Mouse (Mus musculus) limb, embryonic 11.5 days (tissue): ENCODE results near the gene Rd3l. TPM values are rescaled to one million over a fixed set of nuclear protein-coding genes. Genes with fewer than 3 reads are reported as not detected.

ENCODE experiments used
- ATAC-seq: fragments of 200-750 bp; cut with Nextera tagmentation; 2 replicates; pipeline ENCODE4 v1.8.0; 2017; ENCODE audit warnings: low read depth; ENCODE audit not compliant: insufficient number of reproducible peaks, low FRiP score, low TSS enrichment
- DNase-seq: peaks from one replicate; pipeline ENCODE4 v3.0.0-alpha.2; 2015; ENCODE audit warnings: low spot score
- H3K27ac ChIP-seq: fragments of 300-500 bp; sonication (generic); replicated peaks from 2 replicates; pipeline ENCODE4 v1.5.1; 2014; ENCODE audit warnings: low read depth, mild to moderate bottlenecking, low read length
- H3K27me3 ChIP-seq: fragments of 300-500 bp; sonication (generic); 2 replicates; pipeline ENCODE4 v1.6.1; 2014; ENCODE audit warnings: mild to moderate bottlenecking, low read length, mixed read lengths; ENCODE audit not compliant: control insufficient read depth, insufficient read depth
- H3K36me3 ChIP-seq: fragments of 300-500 bp; sonication (generic); 2 replicates; pipeline ENCODE4 v1.6.1; 2014; ENCODE audit warnings: mild to moderate bottlenecking, low read length, moderate library complexity, mixed read lengths; ENCODE audit not compliant: control insufficient read depth, insufficient read depth
- H3K4me1 ChIP-seq: fragments of 300-500 bp; sonication (generic); 2 replicates; pipeline ENCODE4 v1.6.1; 2014; ENCODE audit warnings: low read length, mixed read lengths; ENCODE audit not compliant: control insufficient read depth, insufficient read depth
- H3K4me2 ChIP-seq: fragments of 300-500 bp; sonication (generic); 2 replicates; pipeline ENCODE4 v1.6.1; 2014; ENCODE audit warnings: low read depth, mild to moderate bottlenecking, moderate library complexity; ENCODE audit not compliant: severe bottlenecking
- H3K4me3 ChIP-seq: fragments of 300-500 bp; sonication (generic); 2 replicates; pipeline ENCODE4 v1.5.1; 2014; ENCODE audit warnings: low read depth, low read length
- H3K9ac ChIP-seq: fragments of 300-500 bp; sonication (generic); 2 replicates; pipeline ENCODE4 v1.6.1; 2014; ENCODE audit warnings: mild to moderate bottlenecking, low read length
- H3K9me3 ChIP-seq: fragments of 300-500 bp; sonication (generic); 2 replicates; pipeline ENCODE4 v1.6.1; 2016; ENCODE audit warnings: low read length; ENCODE audit not compliant: control insufficient read depth
- WGBS: fragments of 180-500 bp; shearing (Covaris S2); extraction: QIAGEN DNeasy Blood & Tissue Kit; methylation state at CpG from one replicate; pipeline ENCODE4 v1.1.7; 2014; 5-methylcytosine and 5-hydroxymethylcytosine counted together
- polyA plus RNA-seq: library from polyadenylated mRNA; unstranded; fragments of >200 nt; fragmentation: Nextera tagmentation; extraction: Ambion mirVana; gene quantifications from 2 replicates; pipeline ENCODE4 v1.2.1, GENCODE M21; 2014

The Rd3l gene
- polyA plus RNA-seq, 1 experiment from 2014 or later = not detected

GRCm38 (mm10) chr12:112012511-112013270 lies 31.6 kb upstream of the Rd3l start:
- H3K4me1 ChIP-seq = peaks cover 5% of the 10 kb centered on the region; the same call in 1 of the 2 replicates
- DNase-seq (peak; percentile 51), ATAC-seq (peak; percentile 83; the same call in 1 of the 2 replicates)
- H3K4me2 ChIP-seq = peak overlapping the region; percentile 38
- H3K9me3 ChIP-seq = no peaks in the 10 kb centered on the region
- H3K27me3 ChIP-seq = no peaks in the 10 kb centered on the region
- 34% methylated on average over 12 of the region's 12 CpGs for WGBS
- H3K36me3 ChIP-seq = no peaks in the 10 kb centered on the region
- peak overlapping the region; percentile 55 for H3K9ac ChIP-seq
- H3K27ac ChIP-seq = no peak overlapping the region
- no peak overlapping the region; the same call in 1 of the 2 replicates for H3K4me3 ChIP-seq

DNA sequence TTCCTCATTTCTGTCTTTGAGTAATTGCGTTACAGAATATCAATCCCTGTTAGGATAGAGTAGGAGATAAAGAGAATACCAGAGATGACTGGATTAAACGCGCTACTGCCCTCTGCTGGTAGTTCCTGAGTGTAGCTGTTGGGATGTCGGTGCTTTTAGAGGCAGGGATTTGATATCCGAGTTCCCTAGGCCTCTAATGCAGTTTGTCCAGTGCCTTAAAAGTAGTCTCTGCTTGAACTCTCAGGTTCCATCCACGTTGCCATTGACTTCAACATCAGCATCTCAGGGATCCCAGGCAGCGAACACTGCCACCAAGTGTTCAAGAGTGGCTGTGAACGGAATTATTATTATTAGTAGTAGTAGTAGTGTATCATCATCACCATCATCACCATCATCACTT lies 20.1 kb upstream of the Rd3l start:
- no peak overlapping the region for H3K9ac ChIP-seq
- no peaks in the 10 kb centered on the region for H3K4me1 ChIP-seq
- 25% methylated on average over 8 of the region's 8 CpGs for WGBS
- no peaks in the 10 kb centered on the region for H3K36me3 ChIP-seq
- no peak overlapping the region for H3K27ac ChIP-seq
- no peak overlapping the region for H3K4me3 ChIP-seq
- H3K9me3 ChIP-seq = no peaks in the 10 kb centered on the region
- DNase-seq (peak; percentile 85), ATAC-seq (peak; percentile 31; the same call in 1 of the 2 replicates)
- no peak overlapping the region for H3K4me2 ChIP-seq
- no peaks in the 10 kb centered on the region for H3K27me3 ChIP-seq

DNA sequence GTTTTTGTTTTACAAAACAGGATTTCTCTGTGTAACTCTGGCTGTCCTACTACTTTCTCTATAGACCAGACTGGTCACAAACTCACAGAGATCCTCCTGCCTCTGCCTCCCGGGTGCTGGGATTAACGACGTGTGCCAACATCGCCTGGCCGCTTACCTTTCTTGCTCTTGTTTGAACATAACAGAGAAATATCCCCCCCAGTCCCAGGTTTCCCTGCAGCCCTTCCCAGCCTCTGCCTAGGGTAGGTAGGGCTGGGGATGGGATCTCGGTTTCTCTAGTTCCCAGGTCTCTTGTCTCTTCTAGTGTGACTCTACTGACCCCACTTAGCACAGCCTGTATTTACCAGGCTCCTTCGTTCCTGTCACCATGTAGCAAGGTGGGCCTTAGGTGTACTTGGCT lies 18.6 kb upstream of the Rd3l start:
- H3K36me3 ChIP-seq = no peaks in the 10 kb centered on the region
- H3K27ac ChIP-seq = no peak overlapping the region
- H3K9ac ChIP-seq = no peak overlapping the region
- H3K4me1 ChIP-seq = no peaks in the 10 kb centered on the region
- WGBS = 91% methylated on average over 7 of the region's 7 CpGs
- no peak for DNase-seq
- no peak overlapping the region for H3K4me2 ChIP-seq
- no peak for ATAC-seq
- no peak overlapping the region for H3K4me3 ChIP-seq
- no peaks in the 10 kb centered on the region for H3K9me3 ChIP-seq
- no peaks in the 10 kb centered on the region for H3K27me3 ChIP-seq

- no peak overlapping the region for H3K27ac ChIP-seq
- no peaks in the 10 kb centered on the region for H3K9me3 ChIP-seq
- no peaks in the 10 kb centered on the region for H3K4me1 ChIP-seq
- DNase-seq (no peak), ATAC-seq (no peak)
- WGBS = 89% methylated on average over 2 of the region's 2 CpGs
- no peaks in the 10 kb centered on the region for H3K36me3 ChIP-seq
- H3K9ac ChIP-seq = no peak overlapping the region
- H3K27me3 ChIP-seq = no peaks in the 10 kb centered on the region
- H3K4me2 ChIP-seq = no peak overlapping the region
- no peak overlapping the region for H3K4me3 ChIP-seq
These were observed 14.0 kb upstream of the Rd3l start for GRCm38 (mm10) chr12:111995161-111995560.

DNA sequence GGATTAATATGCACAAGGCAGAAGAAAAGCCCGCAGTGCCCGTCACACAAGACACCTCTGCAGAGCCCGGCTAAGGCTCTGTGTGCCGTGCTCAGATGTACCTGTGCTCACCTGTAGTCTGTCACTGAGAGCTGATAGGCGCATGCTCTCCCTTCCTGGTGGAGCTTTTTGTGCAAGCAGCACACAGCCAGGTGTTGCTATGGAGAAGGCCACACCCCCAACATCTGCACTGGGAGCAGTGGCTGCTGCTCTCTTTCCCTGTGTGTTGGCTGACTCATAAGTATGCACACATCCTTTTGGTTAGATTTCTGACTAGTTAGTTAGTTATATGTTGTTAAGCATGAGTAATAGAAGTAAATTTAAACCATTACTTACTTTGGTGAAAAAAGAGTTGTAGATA lies 11.5 kb upstream of the Rd3l start:
- DNase-seq (no peak), ATAC-seq (no peak)
- H3K27me3 ChIP-seq = no peaks in the 10 kb centered on the region
- no peak overlapping the region for H3K9ac ChIP-seq
- no peak overlapping the region for H3K27ac ChIP-seq
- H3K36me3 ChIP-seq = no peaks in the 10 kb centered on the region
- H3K4me3 ChIP-seq = no peak overlapping the region
- H3K4me1 ChIP-seq = no peaks in the 10 kb centered on the region
- no peak overlapping the region for H3K4me2 ChIP-seq
- H3K9me3 ChIP-seq = no peaks in the 10 kb centered on the region
- 87% methylated on average over 5 of the region's 5 CpGs for WGBS

DNA sequence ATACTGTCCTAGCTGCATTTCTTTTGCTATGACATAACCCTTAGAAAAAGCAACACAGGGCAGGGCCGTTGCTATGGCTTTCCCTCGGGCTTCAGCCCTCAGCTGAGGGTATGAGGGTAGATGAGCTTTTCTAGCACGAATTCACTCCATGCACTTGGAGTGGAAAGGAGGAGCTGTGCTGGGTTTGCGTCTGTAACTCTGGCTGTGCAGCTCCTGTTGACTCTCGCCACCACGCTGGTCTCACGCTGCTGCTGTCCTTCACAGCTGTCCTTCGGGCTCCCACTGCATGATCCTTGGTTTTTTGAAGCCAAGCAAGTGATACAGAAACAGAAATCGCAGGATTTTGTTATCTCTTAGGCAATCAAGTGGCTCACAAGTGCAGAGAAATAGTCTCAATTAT lies 5.6 kb upstream of the Rd3l start:
- Histone ChIP-seq H3K27ac (no peak overlapping the region), H3K4me1 (no peaks in the 10 kb centered on the region), H3K36me3 (no peaks in the 10 kb centered on the region), H3K9me3 (no peaks in the 10 kb centered on the region), H3K4me3 (no peak overlapping the region), H3K9ac (no peak overlapping the region), H3K27me3 (no peaks in the 10 kb centered on the region), H3K4me2 (no peak overlapping the region)
- 53% methylated on average over 9 of the region's 9 CpGs for WGBS
- DNase-seq (no peak), ATAC-seq (no peak)

GRCm38 (mm10) chr12:111983165-111983564 lies 2.0 kb upstream of the Rd3l start:
- no peaks in the 10 kb centered on the region for H3K9me3 ChIP-seq
- ATAC-seq (no peak), DNase-seq (no peak)
- H3K9ac ChIP-seq = no peak overlapping the region
- H3K4me3 ChIP-seq = no peak overlapping the region
- H3K27ac ChIP-seq = no peak overlapping the region
- no peaks in the 10 kb centered on the region for H3K4me1 ChIP-seq
- H3K4me2 ChIP-seq = no peak overlapping the region
- no peaks in the 10 kb centered on the region for H3K36me3 ChIP-seq
- 63% methylated on average over 2 of the region's 2 CpGs for WGBS
- no peaks in the 10 kb centered on the region for H3K27me3 ChIP-seq

GRCm38 (mm10) chr12:111981831-111982230 lies 714 bp upstream of the Rd3l start:
- H3K9me3 ChIP-seq = no peaks in the 10 kb centered on the region
- no peaks in the 10 kb centered on the region for H3K27me3 ChIP-seq
- no peak overlapping the region for H3K4me3 ChIP-seq
- H3K27ac ChIP-seq = no peak overlapping the region
- H3K36me3 ChIP-seq = no peaks in the 10 kb centered on the region
- no peaks in the 10 kb centered on the region for H3K4me1 ChIP-seq
- H3K4me2 ChIP-seq = no peak overlapping the region
- H3K9ac ChIP-seq = no peak overlapping the region
- 69% methylated on average over 8 of the region's 8 CpGs for WGBS
- no peak for DNase-seq
- ATAC-seq = no peak

DNA sequence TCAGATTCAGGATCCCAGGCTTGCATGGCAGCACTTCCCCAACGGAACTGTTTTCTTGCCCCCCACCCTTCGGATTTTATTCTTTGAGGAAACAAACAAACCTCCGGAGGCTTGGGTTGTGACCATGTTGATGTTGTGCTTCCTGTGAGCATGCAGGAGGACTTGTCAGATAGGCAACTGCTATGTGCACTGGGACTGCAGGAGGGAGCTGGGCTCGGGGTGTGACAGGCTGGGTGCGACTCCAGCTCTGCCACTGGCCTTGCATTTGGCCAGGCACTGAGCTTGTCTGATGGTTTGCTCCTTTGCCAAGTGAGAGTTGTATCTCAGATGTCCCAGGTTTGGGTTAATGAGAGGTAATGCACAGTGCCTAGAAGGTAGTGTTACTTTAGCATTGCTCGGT lies 2.8 kb downstream of the Rd3l start:
- WGBS = 78% methylated on average over 6 of the region's 6 CpGs
- H3K4me2 ChIP-seq = no peak overlapping the region

More for the DNA sequence above, 2.8 kb downstream of the Rd3l start:
- Histone ChIP-seq H3K27ac (no peak overlapping the region), H3K36me3 (no peaks in the 10 kb centered on the region), H3K9me3 (no peaks in the 10 kb centered on the region), H3K27me3 (no peaks in the 10 kb centered on the region), H3K4me3 (no peak overlapping the region), H3K9ac (no peak overlapping the region), H3K4me1 (no peaks in the 10 kb centered on the region)
- DNase-seq = no peak
- no peak for ATAC-seq
